Mouse (Mus musculus) spleen, adult 2 months (tissue): ENCODE data around the gene Ces3a. TPM values are rescaled to one million over a fixed set of nuclear protein-coding genes. Genes with fewer than 3 reads are reported as not detected.
"Not testable (repeated sequence)": the region's sequence is repeated elsewhere in the genome, so short reads cannot be mapped to it uniquely, and the experiment has no call there.

Source experiments
- DNase-seq, 2 experiments: peaks; one replicate each; pipeline versions ENCODE4 v3.0.0 to v3.0.0-alpha.2; 2012 to 2021; ENCODE audit warnings: low spot score in 2 of 2, low read depth in 1 of 2
- H3K27ac ChIP-seq: fragments of 200-500 bp; 2 replicates; pipeline ENCODE4 v1.5.1; 2012; ENCODE audit warnings: low read length, inconsistent platforms; ENCODE audit not compliant: insufficient read depth
- H3K27me3 ChIP-seq: fragments of 200-500 bp; 2 replicates; pipeline ENCODE4 v1.6.1; 2012; ENCODE audit warnings: mild to moderate bottlenecking, moderate library complexity, low read length, inconsistent platforms; ENCODE audit not compliant: control insufficient read depth, insufficient read depth
- H3K36me3 ChIP-seq: fragments of 200-500 bp; 2 replicates; pipeline ENCODE4 v1.6.1; 2012; ENCODE audit warnings: mild to moderate bottlenecking, low read length, inconsistent platforms; ENCODE audit not compliant: control insufficient read depth, insufficient read depth
- H3K4me1 ChIP-seq: fragments of 200-500 bp; 2 replicates; pipeline ENCODE4 v1.6.1; 2011; ENCODE audit warnings: inconsistent platforms; ENCODE audit not compliant: control insufficient read depth, insufficient read depth, insufficient read length
- H3K4me3 ChIP-seq: fragments of 200-500 bp; 2 replicates; pipeline ENCODE4 v1.5.1; 2011; ENCODE audit warnings: mild to moderate bottlenecking, inconsistent platforms; ENCODE audit not compliant: insufficient read depth, insufficient read length; ENCODE audit errors: extremely low read depth
- CTCF ChIP-seq: fragments of 200-500 bp; IDR thresholded peaks from 2 replicates; pipeline ENCODE4 v1.5.1; 2011; ENCODE audit warnings: mild to moderate bottlenecking, inconsistent platforms; ENCODE audit not compliant: insufficient read depth, insufficient read length, insufficient replicate concordance; ENCODE audit errors: extremely low read depth
- POLR2A ChIP-seq: fragments of 200-500 bp; IDR thresholded peaks from 2 replicates; pipeline ENCODE4 v1.6.1; 2011; ENCODE audit warnings: low read depth, low read length, inconsistent platforms
- WGBS: fragments of 180-500 bp; shearing (Covaris S2); methylation state at CpG from one replicate; pipeline ENCODE4 v1.1.7; 2018; 5-methylcytosine and 5-hydroxymethylcytosine counted together
- polyA plus RNA-seq: library from polyadenylated mRNA; depleted of rRNA; stranded (reverse); fragments of >200 nt; gene quantifications from 2 replicates; pipeline ENCODE4 v1.2.3, GENCODE M21; 2012; rRNA removed

Gene Ces3a
- polyA plus RNA-seq, 1 experiment = not detected

DNA sequence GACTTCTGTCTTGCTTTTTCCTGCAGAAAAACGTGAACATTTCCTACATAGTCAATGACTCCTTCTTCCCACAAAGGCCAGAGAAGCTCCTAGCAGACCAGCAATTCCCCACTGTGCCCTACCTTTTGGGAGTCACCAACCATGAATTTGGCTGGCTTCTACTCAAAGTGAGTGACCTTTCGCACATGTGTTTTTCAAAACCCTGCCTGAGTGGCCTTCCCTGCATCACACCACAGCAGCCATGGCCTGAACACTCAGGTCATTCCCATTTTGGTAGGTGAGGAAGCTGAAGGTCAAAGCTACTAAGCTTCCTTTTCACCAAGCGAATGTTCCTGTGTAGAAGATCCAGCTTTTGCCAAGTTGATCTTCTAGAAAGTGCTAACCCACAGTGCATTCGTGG lies 40.2 kb downstream of the Ces3a start:
- no peaks in the 10 kb centered on the region for H3K27me3 ChIP-seq
- TF ChIP-seq POLR2A = no peak
- TF ChIP-seq CTCF = no peak
- whole genome bisulfite sequencing = 71% methylated on average over 4 of the region's 4 CpGs
- no peak overlapping the region for H3K27ac ChIP-seq
- no peak for DNase-seq
- H3K36me3 ChIP-seq = no peaks in the 10 kb centered on the region
- H3K4me3 ChIP-seq = no peak overlapping the region
- H3K4me1 ChIP-seq = no peaks in the 10 kb centered on the region

DNA sequence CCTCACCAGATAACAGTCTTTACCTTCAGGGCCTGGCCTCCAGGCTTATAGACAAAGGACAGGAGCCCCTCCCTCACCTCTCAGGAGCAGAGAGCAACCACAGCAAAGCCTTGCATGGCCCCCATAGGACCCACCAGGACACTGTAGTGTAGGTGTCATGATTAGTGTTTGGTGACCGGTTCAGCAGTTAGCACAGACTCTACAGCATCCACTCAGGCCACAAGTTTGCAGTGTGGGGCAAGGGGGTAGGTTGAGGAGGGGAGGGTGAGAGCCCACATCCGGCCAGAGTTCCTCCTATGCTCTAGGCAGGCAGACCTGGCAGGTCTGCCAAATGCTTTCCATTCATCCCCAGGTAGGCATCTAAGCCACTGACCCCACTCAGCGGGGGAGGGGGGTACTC lies 45.6 kb downstream of the Ces3a start:
- Histone ChIP-seq H3K36me3 (no peaks in the 10 kb centered on the region), H3K4me1 (no peaks in the 10 kb centered on the region), H3K27ac (no peak overlapping the region), H3K27me3 (no peaks in the 10 kb centered on the region), H3K4me3 (no peak overlapping the region)
- TF ChIP-seq POLR2A = no peak
- TF ChIP-seq CTCF = no peak
- no peak for DNase-seq
- WGBS = 65% methylated on average over 3 of the region's 3 CpGs

DNA sequence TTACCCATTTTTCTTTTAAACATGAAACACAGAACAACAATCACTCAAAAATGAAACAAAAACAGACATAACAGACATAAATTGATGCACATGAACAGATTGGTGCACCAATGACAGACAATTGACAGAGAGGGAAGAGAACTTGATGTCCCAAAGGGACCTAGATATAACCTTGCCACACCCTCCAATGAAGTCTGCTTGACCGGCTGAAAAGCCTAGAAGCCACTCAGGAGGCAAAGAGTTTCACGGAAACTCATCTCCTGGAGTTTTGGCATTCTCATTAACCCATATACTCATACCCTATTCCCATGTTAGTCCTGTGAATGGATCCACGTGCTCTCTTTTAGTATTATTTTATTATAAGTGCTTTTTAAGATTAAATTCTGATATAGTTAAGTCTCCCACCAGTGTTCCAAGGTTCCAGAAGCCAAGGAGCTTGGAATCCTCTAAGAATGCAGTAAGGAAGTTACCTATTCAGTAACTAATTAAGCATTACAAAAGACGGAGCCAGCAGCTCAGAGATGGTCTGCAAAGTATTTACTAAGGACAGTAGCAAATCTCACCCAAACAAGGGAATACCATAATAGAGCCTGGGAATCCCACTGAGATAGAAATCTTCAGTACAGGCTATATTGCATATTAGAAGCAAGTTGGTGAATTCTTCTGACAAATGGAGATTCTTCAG lies 53.8 kb downstream of the Ces3a start:
- H3K4me1 ChIP-seq, H3K36me3 ChIP-seq, DNase-seq, H3K27ac ChIP-seq, H3K4me3 ChIP-seq, H3K27me3 ChIP-seq: not testable (repeated sequence)
- 80% methylated on average over 4 of the region's 4 CpGs for WGBS

DNA sequence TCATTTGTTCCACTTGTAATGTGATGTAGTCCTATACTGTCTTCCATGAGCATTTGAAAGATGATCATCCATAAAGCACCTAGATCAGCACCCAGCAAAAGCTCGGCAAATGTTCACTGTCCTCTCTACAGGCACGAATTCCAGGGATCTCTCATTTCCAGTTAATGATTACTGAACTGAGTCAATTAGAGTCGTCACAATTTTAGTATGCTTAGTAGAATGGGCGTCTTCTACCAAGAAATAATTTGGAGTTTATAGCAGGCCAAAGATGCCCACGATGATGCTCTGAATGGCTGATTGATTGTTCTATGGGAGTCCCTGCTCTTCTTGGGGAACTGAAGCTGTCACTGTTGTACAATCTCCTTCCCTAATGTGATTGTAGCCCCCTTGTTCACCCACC lies 55.3 kb downstream of the Ces3a start:
- H3K36me3 ChIP-seq, H3K4me1 ChIP-seq, H3K4me3 ChIP-seq, H3K27ac ChIP-seq, H3K27me3 ChIP-seq, DNase-seq: not testable (repeated sequence)
- 85% methylated on average over 5 of the region's 5 CpGs for WGBS

DNA sequence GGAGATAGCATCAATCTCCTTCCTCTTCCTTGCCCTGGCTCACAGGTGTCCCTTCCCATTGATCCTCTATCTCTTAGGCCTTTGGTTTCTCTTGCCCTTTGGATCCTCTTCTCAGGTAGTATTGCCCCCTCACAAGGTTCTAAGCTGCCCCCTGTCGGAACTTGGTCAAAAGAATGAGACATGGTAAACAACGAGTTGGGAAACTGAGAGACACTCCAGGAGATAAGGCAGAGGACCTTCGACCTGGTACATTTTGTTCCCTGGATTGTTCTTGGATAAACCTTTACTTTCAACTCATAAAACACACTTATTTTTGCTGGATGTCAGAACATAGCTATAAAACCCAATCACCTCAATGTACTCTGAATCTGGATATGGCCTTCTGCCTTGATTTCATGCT lies 55.8 kb downstream of the Ces3a start:
- DNase-seq = no peak
- no peak overlapping the region for H3K27ac ChIP-seq
- TF ChIP-seq CTCF (no peak), POLR2A (no peak)

More for the DNA sequence above, 55.8 kb downstream of the Ces3a start:
- no peaks in the 10 kb centered on the region for H3K4me1 ChIP-seq
- no peaks in the 10 kb centered on the region for H3K27me3 ChIP-seq
- H3K4me3 ChIP-seq = no peak overlapping the region
- 93% methylated on average over 3 of the region's 3 CpGs for WGBS
- no peaks in the 10 kb centered on the region for H3K36me3 ChIP-seq

Other genes with a start within 250 kb of the Ces3a start
- not detected in 2 replicates for gene Ces2b, start 217.0 kb upstream of the Ces3a start, polyA plus RNA-seq
- 0.33 and 0.84 TPM in 2 replicates for gene Ces2c, start 201.5 kb upstream of the Ces3a start, polyA plus RNA-seq
- 0.18 and 0.36 TPM in 2 replicates for gene Ces2e, start 122.3 kb upstream of the Ces3a start, polyA plus RNA-seq
- gene Ces2f, start 101.2 kb upstream of the Ces3a start, polyA plus RNA-seq = not detected in 2 replicates
- gene Ces2g, start 86.9 kb upstream of the Ces3a start, polyA plus RNA-seq = 10.1 and 12.0 TPM in 2 replicates
- not detected in 2 replicates for gene Ces2h, start 47.7 kb upstream of the Ces3a start, polyA plus RNA-seq
- gene Ces3b, start 35.2 kb downstream of the Ces3a start, polyA plus RNA-seq = not detected in 2 replicates
- gene Ces4a, start 83.2 kb downstream of the Ces3a start, polyA plus RNA-seq = not detected in 2 replicates
- gene Cbfb, start 122.1 kb downstream of the Ces3a start, polyA plus RNA-seq = 11.9 and 14.9 TPM in 2 replicates
- 13.6 TPM in 2 replicates for gene D230025D16Rik, start 176.5 kb downstream of the Ces3a start, polyA plus RNA-seq
- gene B3gnt9, start 206.6 kb downstream of the Ces3a start, polyA plus RNA-seq = 11.5 and 12.0 TPM in 2 replicates
- gene Tradd, start 216.0 kb downstream of the Ces3a start, polyA plus RNA-seq = 28.1 and 31.8 TPM in 2 replicates
- 16.0 and 20.5 TPM in 2 replicates for gene Fbxl8, start 216.0 kb downstream of the Ces3a start, polyA plus RNA-seq
- gene Hsf4, start 221.2 kb downstream of the Ces3a start, polyA plus RNA-seq = 2.5 and 2.7 TPM in 2 replicates
- gene Nol3, start 227.5 kb downstream of the Ces3a start, polyA plus RNA-seq = 0.53 and 0.70 TPM in 2 replicates
- 3.7 and 3.9 TPM in 2 replicates for gene 4931428F04Rik, start 241.3 kb downstream of the Ces3a start, polyA plus RNA-seq
- 21.4 and 23.4 TPM in 2 replicates for gene Exoc3l, start 247.5 kb downstream of the Ces3a start, polyA plus RNA-seq
- 165 and 202 TPM in 2 replicates for gene E2f4, start 249.1 kb downstream of the Ces3a start, polyA plus RNA-seq